Mouse (Mus musculus): ENCODE data around the gene Tmem150c.

Gene Tmem150c

GRCm38 (mm10) chr5:100159638-100159973 is at the start of gene Tmem150c:
Gene Tmem150c (minus strand): TSS chr5:100159808.
- ATAC-seq (ENCODE audit: low TSS enrichment) = 0 out of 2 replicates have a peak, but pooled peaks have one; percentile 8

GRCm38 (mm10) chr5:100209093-100209492 is 49.5 kb upstream of the Tmem150c start:
- ATAC-seq (ENCODE audit: low TSS enrichment) = no peak

DNA sequence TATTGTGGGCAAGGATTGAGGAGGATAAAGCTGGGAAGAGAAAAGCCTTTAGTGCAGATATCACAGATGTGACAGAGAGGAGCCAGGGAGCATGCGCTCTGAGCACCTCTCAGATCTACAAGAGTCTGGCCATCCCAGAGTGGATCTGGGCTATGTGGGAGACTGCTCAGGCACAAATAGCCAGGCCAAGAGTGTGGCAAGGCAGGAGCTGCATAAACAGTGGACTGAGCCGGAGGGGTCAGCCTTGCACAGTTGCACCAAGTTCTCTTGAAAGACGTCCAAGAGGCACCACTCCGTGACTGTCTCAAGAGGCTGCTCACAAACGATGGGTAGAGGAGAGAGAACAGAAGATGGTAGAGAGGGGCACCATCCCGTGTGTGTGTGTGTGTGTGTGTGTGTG is 47.1 kb upstream of the Tmem150c start:
- ATAC-seq (ENCODE audit: low TSS enrichment) = no peak

- ATAC-seq (ENCODE audit: low TSS enrichment) = no peak
Observed at GRCm38 (mm10) chr5:100205519-100206189, 46.0 kb upstream of the Tmem150c start.

DNA sequence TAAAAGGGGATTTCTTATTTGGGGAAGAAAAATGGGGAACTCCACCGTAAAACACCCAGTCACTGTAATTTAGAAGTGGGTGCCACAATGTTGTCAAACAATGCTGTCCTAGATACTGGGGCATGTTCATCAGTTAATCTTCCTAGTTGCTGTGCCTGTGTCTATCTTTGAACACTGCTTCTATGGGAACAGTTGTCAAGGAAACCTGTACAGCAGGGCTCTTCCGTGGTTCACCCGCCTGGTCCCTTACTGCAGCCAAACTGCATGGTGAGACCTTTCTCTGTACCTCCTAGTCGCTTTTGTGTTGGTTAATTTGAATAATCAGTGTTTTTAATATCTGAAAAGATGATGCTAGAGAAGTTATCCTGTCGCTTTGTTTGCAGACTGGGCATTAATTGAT is 41.2 kb upstream of the Tmem150c start:
- ATAC-seq (ENCODE audit: low TSS enrichment) = peak; percentile 79

DNA sequence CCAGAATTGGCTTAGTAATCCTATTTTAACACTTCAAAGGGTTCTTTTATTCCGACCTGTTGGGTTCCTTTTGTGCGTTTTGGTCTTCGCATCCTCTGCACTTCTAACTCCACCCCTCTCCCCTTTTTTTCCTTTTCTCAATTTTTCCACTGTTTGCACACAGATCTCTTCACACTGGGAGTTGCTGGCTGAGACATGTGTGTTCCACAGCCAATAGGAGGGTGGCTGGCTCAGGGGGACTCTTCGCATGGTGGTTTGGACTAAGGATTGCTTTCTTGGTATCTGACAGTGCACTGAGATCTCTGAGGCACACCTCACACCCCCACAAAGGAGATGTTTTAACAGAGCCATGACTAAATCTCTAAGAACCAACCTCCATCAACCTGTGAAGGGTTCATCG is 40.7 kb upstream of the Tmem150c start:
- ATAC-seq (ENCODE audit: low TSS enrichment) = no peak

DNA sequence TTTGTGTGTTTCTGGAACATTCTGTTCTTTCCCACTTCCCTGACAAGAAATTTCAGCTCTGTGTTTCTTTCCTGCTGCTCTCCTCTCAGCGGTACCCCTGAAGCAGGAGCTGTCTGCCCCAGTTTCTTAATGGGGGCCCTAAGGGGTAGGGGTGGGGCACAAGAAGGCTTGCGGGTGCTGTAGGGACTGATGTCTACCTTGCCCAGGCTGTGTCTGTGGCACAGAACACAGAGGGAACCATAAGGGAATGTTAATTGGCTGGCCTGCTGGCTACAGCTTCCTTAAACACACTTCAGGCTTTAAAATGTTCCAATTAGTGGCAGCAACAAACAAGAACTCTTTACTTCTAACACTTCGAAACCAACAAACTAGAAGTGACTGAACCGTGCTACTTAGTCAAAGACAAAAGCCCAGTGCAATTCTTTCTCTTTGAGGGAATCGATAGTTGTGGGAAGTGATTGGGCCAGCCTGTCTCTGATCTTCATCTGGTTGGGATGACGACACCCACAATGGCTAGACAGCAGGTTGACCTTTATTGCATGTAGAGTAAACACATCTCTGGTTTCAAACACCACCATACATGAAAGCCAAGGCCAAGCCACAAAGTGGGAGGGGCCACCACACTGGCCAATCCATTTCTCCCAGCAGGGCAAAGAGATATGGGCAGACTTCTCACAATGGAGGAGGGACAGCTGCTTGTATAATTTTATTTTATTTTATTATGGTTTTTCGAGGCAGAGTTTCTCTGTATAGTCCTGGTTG is 39.7 kb upstream of the Tmem150c start:
- ATAC-seq (ENCODE audit: low TSS enrichment) = no peak

- ATAC-seq (ENCODE audit: low TSS enrichment) = no peak
Observed at GRCm38 (mm10) chr5:100197476-100197875, 37.9 kb upstream of the Tmem150c start.

GRCm38 (mm10) chr5:100196854-100197431 is 37.3 kb upstream of the Tmem150c start:
- peak; percentile 42 for ATAC-seq (ENCODE audit: low TSS enrichment)

DNA sequence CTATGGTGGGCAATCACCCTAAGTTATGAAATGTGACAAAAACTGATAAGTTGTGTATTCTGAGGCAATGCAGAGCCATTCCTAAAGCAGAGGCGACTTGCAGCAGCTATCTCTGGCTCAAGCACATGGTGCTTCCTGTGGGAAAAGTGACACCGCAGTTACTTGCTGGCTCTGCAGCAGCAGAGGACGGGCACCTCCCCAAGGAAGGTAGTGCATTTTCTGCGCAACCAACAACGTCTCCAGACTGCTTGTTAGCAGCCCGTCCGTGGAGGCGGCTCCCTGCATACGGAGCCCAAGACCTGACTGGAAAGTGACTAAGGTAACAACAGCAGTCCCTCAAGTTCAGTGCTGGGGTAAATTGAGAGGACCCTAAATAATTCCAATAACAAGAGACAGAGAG is 36.8 kb upstream of the Tmem150c start:
- peak; percentile 62 for ATAC-seq (ENCODE audit: low TSS enrichment)

DNA sequence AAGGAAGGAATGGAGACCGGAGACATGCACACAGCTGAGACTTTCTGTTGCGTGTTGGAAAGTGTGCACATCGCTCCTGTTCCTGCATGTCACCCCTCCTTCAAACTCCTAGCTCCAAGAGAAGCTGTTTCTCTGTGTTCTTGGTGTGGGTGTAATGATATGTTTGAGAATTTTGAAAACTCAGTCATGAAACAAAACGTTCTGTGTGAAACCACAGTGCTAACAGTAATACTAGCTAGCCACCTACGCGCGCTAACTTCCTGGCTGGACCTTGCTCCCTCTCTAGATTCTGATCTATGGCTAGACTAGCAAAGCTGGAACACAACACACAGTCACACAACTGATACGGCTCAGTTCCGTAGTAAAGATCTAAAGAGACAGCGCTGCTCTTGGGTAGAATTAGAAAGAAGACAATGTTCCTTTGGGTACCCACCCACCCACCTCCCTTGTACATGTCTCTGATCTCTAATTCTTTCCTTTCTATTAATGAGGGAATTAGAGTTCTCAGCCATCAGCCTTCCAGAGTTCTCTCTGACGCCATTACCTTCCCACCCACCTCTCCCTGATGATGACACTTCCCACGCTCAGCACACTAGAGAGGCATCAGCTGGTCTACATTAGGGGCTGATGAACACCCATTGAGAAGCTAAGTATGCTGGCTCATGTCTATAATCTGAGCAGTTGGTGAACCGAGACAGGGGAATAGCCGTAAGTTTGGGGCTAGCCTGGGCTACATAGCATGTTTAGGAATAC is 32.0 kb upstream of the Tmem150c start:
- peak; percentile 58 for ATAC-seq (ENCODE audit: low TSS enrichment)

DNA sequence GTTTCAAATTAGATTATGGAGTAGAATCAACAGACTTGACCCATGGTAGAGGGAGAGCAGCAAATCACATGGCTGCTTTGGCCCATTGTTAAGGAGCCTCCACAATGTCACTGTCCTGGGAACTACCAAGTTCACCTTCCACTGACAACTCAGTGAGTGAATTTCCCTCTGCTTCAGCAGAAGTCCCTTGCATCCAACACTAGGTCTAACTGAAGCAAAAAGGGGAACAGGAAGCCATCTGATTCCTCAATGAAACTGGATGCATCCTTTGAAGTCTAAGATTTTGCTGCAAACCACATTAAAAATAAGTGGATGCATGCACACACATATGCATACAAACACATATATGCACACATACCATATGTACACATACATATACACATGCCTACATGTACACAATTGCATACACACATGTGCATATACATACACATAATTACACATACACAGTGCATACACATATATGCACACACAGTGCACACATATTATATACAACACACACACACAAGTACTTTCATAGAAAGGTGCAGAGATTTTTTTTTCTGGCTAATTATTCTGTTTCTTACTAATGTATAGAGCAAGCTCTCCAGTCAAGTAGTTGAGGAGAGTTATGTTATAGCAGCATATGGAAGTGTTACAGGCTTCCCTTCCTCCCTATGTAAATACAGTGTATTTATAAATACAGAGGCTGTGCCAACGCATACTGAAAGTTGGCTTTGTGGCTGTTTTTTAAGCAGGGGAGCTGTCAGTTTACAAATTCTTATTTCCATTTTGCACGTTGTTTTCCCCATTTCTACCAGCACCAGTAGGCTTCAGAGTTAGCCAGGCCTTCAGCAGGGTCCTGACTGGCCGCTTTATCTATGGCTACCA is 27.7 kb upstream of the Tmem150c start:
- ATAC-seq (ENCODE audit: low TSS enrichment) = peak; percentile 72

- ATAC-seq (ENCODE audit: low TSS enrichment) = no peak
Observed at GRCm38 (mm10) chr5:100186618-100187017, 27.0 kb upstream of the Tmem150c start.

DNA sequence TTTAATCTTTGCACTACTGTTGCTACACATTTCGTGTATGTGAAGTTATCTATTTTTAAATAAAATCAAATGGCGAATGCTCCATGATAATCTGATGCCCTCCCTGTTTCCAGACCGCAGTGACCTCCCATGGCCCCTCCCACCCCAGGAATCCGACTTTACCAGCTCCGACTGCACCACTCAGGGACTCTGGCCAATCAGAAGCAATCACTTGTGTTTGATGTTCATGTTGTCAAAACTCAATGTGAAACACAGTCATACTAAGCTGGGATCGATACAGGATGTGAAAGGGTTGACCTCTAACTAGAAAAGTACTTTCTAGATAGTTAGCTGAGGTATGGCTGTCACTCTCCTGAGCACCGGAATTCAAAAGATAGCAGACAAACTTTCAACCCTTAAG is 26.3 kb upstream of the Tmem150c start:
- ATAC-seq (ENCODE audit: low TSS enrichment) = no peak

DNA sequence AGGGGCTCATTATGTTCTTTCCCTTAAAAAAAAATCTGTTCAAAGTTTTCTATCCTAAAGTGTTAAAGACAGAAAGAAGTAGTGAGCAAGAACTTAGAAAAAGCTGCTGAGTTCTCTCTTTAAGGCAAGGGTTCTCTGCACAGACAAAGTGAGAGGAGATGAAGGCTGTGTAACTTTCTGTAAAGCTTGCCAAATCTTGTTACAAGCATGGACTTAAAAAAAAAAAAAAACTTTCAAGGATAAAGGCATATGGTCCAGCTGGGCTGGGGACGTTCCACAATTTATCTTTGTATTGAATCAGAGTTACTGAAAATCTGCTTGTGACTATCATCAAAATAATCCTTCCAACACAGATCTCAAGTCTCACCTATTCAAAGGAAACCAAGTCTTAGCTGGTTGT is 21.4 kb upstream of the Tmem150c start:
- no peak for ATAC-seq (ENCODE audit: low TSS enrichment)

GRCm38 (mm10) chr5:100178781-100179165 is 19.2 kb upstream of the Tmem150c start:
- no peak for ATAC-seq (ENCODE audit: low TSS enrichment)

- ATAC-seq (ENCODE audit: low TSS enrichment) = peak; percentile 64
Observed at GRCm38 (mm10) chr5:100178122-100178780, 18.6 kb upstream of the Tmem150c start.

GRCm38 (mm10) chr5:100177547-100177946 is 17.9 kb upstream of the Tmem150c start:
- no peak for ATAC-seq (ENCODE audit: low TSS enrichment)

GRCm38 (mm10) chr5:100176096-100176495 is 16.5 kb upstream of the Tmem150c start:
- no peak for ATAC-seq (ENCODE audit: low TSS enrichment)

DNA sequence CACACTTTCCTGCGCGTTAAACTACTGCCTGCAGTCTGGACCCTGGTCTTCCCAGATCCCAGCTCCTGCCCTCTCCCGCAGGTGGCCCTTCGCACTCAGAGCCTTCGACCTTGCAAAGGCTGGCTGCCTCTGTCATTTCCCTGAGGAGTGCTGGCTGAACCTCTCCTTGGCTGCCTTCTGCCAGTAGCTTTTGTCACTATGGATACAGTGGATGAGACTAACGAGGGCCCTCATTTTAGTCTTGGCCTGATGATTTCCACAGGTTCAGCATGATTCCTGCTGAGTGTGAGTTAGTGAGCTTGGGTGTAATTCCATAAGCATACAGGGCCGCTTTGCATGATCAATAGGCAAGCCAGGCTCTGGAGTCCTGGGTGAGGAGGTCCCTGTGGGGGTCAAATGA is 16.0 kb upstream of the Tmem150c start:
- ATAC-seq (ENCODE audit: low TSS enrichment) = no peak

- no peak for ATAC-seq (ENCODE audit: low TSS enrichment)
Observed at GRCm38 (mm10) chr5:100172104-100172503, 12.5 kb upstream of the Tmem150c start.

All from frontal cortex, adult (tissue).